Mouse (Mus musculus) bone marrow, adult 2 months (tissue): Measurements from ENCODE around the gene 1700013G24Rik.

Source experiments
- CTCF ChIP-seq: fragments of 200-500 bp; IDR thresholded peaks from 2 replicates; pipeline ENCODE4 v1.5.1; 2011; ENCODE audit warnings: low read length, control low read depth; ENCODE audit not compliant: control insufficient read depth, insufficient read depth
- POLR2A ChIP-seq: fragments of 200-500 bp; IDR thresholded peaks from 2 replicates; pipeline ENCODE4 v1.6.1; 2011; ENCODE audit warnings: low read depth, mild to moderate bottlenecking, control low read depth, low read length, borderline replicate concordance; ENCODE audit not compliant: control insufficient read depth

GRCm38 (mm10) chr4:137500149-137500548 lies 47.1 kb downstream of the 1700013G24Rik start:
- TF ChIP-seq CTCF = no peak
- TF ChIP-seq POLR2A = no peak
